Mouse (Mus musculus) common myeloid progenitor, adult 5-6 weeks (primary cell): ENCODE measurements at regions not wholly inside any gene's neighbourhood (a gene's known extent, or its start where the extent isn't known, plus 50 kb on each side); places are given as distances from the start of the nearest gene placed in this dataset.

Experiments used
- ATAC-seq: replicated peaks from 2 replicates; pipeline ENCODE4 v1.8.0; 2016; ENCODE audit warnings: low read depth, mild to moderate bottlenecking, moderate TSS enrichment, inconsistent platforms; ENCODE audit not compliant: poor library complexity, severe bottlenecking

- ATAC-seq: no peak
These were observed 627.0 kb downstream of the Adgrl2 start for GRCm38 (mm10) chr3:148363331-148363730.

GRCm38 (mm10) chr3:148362453-148362864 lies 627.9 kb downstream of the Adgrl2 start:
- ATAC-seq: no peak

GRCm38 (mm10) chr3:148343633-148344361 lies 646.6 kb downstream of the Adgrl2 start:
- peak; percentile 67 for ATAC-seq

GRCm38 (mm10) chr3:148343256-148343632 lies 647.1 kb downstream of the Adgrl2 start:
- ATAC-seq: no peak

- no peak for ATAC-seq
These were observed 651.1 kb downstream of the Adgrl2 start for GRCm38 (mm10) chr3:148339258-148339657.

GRCm38 (mm10) chr3:148336640-148337039 lies 653.7 kb downstream of the Adgrl2 start:
- peak; percentile 43 for ATAC-seq

GRCm38 (mm10) chr3:148336091-148336511 lies 654.3 kb downstream of the Adgrl2 start:
- ATAC-seq: peak; percentile 97

GRCm38 (mm10) chr3:148335654-148336053 lies 654.7 kb downstream of the Adgrl2 start:
- no peak for ATAC-seq

DNA sequence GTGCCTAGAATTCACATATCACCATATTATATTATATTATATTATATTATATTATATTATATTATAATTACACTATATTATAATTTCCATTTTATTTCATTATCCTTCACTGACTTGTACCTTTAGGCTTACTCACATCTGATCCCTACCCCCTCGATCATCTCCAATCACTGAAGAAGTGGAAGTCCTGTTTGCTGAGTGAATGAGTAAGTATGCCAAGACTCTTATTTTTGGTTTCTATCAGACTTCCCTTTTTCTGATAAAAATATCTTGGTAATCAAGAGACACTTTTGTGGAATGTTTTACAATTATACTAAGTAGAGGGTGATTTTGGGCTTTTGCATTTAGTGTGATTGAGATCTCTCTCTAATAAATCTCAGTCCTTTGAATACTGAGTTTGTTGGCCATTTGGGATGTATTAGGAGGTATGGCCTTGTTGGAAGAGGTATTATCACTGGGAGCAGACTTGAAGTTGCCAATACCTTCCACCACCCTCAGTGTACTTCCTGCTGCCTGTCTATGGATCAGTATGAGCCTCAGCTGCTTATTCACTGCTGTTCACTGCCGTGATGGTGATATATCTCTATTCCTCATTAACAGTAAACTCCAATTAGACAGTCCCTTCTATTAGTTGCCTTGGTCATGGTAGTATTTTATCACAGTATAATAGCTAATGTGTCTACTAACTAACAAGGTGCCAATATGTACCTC lies 665.3 kb downstream of the Adgrl2 start:
- peak; percentile 76; the same call in 1 of the 2 replicates for ATAC-seq

DNA sequence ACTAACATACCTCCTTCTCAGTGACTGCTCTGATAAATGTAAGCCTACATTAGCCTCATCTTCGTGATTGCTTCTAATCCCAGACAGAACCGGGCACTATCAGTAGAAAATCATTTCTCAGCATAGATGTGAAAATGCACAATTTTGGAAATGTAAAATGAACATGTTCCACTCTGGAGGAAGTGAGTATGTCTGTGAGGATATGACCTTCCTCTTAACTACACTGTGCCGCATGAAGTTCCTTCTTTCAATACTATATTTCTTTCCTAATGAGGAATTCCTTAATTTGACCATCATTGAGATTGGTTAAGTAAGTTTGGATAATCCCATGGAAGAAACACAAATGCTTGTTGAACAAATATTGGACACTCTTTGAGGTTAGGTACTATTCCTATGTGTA lies 668.5 kb downstream of the Adgrl2 start:
- ATAC-seq: 0 out of 2 replicates have a peak, but pooled peaks have one; percentile 25

- peak; percentile 58; the same call in 1 of the 2 replicates for ATAC-seq
These were observed 674.2 kb downstream of the Adgrl2 start for GRCm38 (mm10) chr3:148316198-148316597.

DNA sequence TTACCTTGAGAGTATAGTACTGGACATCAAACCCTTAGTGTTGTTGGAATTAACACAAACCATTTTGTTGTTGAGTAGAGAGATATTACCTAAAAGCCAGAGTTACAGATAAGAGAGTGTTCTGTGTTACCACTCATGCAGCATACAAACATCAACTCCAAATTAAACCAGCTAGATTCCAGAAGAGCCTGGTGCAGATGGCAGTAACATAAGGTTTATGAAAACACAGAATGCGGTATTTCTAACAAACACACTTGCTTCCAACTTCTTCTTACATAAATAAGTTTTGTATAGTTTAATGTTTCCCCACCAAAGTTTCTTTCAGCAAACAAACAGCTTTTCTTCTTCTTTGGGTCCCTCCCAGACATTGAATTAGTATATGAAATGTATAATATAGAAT lies 675.1 kb downstream of the Adgrl2 start:
- no peak for ATAC-seq

DNA sequence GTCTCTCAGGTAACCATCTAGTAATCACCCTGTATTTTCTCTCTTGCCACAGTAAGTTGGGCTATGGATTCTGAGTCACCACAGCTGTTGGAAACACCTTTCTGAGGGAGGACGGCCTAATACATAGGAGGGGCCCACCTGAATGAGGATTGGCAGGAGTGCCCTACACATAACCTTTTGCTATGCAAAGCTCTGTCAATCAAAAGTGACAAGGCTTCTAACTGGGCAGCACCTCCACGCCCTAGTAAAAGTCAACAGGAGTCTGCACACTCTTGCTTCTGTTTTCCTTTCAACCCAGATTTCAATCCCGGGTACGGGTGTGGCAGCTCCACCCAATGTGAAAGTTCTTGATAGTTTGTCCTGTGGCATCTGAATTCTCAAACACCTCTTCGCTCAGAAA lies 694.8 kb downstream of the Adgrl2 start:
- no peak for ATAC-seq

- no peak for ATAC-seq
These were observed 711.4 kb downstream of the Adgrl2 start for GRCm38 (mm10) chr3:148278978-148279377.

- peak; percentile 86 for ATAC-seq
These were observed 718.1 kb downstream of the Adgrl2 start for GRCm38 (mm10) chr3:148272159-148272848.

DNA sequence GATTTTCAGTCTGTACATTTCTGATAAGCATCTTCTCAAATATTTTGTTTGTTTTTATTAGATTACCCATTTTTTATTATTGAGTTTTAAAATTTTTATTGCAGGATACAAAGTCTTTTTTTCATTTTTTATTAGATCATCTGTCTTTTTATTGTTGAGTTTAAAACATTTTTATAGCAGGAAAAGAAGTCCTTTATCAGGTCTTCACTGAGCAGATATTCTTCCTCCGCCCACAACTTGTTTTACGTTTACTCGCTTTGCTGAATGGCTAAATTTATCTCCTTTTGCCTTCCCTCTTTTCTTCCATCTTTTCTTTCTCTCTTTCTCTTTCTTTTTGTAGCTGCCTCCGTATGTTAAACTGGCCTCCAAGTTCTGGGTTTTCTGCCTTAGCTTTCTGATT lies 721.5 kb downstream of the Adgrl2 start:
- no peak for ATAC-seq

GRCm38 (mm10) chr3:148259211-148259610 lies 731.1 kb downstream of the Adgrl2 start:
- ATAC-seq: no peak

GRCm38 (mm10) chr3:148248617-148249016 lies 741.7 kb downstream of the Adgrl2 start:
- peak; percentile 99 for ATAC-seq

DNA sequence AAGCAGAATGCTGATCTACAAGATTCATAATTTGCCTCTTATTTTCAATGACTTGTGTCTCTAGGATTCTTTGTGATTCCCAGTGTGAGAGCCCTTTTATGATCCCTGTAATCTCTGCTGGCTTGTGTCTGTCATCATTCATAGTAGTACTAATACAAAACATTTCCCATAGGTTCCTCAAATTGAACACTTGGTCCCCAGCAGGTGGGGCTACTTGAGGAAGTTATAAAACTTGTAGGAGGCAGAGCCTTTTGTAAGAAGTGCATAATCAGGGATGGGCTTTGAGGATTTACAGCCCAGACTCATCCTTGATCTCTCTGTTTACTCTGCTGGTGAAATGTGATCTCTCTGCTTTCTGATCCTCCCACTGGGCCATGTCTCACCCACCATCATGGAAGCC lies 743.6 kb downstream of the Adgrl2 start:
- ATAC-seq: peak; percentile 54

- no peak for ATAC-seq
These were observed 752.3 kb downstream of the Adgrl2 start for GRCm38 (mm10) chr3:148238093-148238492.

DNA sequence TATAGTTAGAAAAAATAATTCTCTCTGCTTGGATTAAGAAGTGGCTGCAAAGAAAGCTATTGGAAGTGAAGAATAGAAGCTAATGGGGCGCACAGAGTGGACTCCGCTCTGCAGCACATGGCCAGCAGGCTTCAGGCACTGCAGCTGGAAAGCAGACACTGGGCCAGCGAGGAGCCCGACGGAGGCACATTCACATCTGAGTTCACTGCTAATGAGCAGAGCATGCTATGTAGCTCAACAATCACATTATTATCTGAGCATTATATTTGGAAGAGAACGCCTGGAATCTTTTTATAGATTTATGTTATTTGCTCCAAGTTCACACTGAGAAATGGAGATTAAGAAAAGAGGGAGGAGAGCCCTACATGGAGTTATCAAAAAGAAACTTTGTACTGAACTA lies 752.8 kb downstream of the Adgrl2 start:
- no peak for ATAC-seq
